Mouse (Mus musculus): ENCODE measurements around the gene Mdga1.

Mdga1 gene

DNA sequence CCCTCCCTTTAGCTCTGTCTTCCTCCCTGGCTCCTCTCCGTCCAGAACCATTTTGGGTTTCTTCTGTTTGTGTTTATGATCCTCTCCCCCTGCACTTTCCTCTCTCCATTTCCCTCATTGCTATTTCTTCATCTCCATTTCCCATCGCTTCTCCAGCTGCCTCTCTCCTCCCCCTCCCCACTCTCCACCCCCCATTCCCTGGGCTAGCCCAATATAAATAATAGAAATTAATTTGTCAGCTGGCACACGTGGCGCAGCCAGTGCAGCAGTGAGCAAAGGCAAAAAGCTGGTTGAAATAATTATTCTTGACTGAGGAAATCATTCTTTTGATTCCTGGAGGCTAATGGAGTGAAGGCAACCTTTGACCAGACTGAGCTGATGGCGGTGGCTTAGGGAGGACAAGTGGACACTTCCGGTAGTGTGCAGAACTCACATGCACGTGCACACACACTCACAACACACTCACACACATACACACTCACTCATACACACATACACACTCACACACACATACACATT, at the start of gene Mdga1:
TSS of gene Mdga1 (minus strand) at position 51 of the 519 bp plus-strand sequence.
- DNase-seq = no peak

GRCm38 (mm10) chr17:30018927-30019610, 49.2 kb upstream of the Mdga1 start:
- DNase-seq = no peak

GRCm38 (mm10) chr17:30014660-30015059, 44.8 kb upstream of the Mdga1 start:
- DNase-seq = peak in 1 of 2 experiments; percentile 27

DNA sequence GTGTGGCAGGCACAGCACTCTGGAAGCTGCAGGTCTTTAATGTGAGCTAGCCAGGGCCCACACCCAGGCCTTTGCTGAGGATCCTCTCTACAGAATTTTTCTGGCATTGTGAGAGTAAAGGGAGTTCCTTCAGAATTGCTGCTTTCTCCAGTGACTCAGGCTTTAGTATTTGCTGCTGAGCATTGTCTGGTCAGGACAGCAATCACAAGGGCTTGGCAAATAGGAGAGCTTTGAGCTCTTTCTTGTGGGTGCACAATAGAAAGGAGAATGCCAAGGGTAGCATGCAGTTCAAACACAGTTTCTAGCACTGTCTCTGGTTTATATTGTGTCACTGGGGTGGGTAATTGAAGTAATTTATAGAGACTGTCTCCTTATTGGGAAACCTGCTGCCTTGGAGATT, 38.5 kb upstream of the Mdga1 start:
- no peak for DNase-seq

- no peak for DNase-seq
Measured at GRCm38 (mm10) chr17:30007883-30008282, 38.0 kb upstream of the Mdga1 start.

DNA sequence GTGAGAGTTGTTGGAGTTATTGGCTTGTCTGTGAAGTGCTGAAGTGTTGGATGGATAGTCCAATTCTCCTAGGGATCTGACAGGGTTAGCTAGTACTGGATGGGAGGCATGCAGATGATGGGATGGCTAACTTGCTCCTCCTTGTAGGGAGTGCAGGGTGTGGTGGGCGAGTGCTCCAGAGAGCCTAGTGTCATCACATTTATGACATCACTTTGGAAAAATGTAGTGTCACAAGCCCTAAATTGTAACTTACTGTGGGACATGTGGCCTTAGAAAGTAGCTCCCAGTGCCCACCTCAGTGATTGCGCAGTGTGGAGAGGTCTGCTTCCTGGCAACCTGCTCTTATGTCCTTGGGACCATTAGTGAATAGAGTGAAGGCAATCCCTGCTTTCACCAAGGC, 37.0 kb upstream of the Mdga1 start:
- DNase-seq = no peak

- DNase-seq = peak; percentile 48 to 52
Measured at GRCm38 (mm10) chr17:30005451-30005941, 35.6 kb upstream of the Mdga1 start.

- no peak for DNase-seq
Measured at GRCm38 (mm10) chr17:30005103-30005443, 35.2 kb upstream of the Mdga1 start.

GRCm38 (mm10) chr17:30004203-30005102, 34.6 kb upstream of the Mdga1 start, which contains the start of gene Zfand3:
Gene Zfand3, plus strand, starts transcription at chr17:30004733.
- peak; percentile 87 to 88 for DNase-seq

DNA sequence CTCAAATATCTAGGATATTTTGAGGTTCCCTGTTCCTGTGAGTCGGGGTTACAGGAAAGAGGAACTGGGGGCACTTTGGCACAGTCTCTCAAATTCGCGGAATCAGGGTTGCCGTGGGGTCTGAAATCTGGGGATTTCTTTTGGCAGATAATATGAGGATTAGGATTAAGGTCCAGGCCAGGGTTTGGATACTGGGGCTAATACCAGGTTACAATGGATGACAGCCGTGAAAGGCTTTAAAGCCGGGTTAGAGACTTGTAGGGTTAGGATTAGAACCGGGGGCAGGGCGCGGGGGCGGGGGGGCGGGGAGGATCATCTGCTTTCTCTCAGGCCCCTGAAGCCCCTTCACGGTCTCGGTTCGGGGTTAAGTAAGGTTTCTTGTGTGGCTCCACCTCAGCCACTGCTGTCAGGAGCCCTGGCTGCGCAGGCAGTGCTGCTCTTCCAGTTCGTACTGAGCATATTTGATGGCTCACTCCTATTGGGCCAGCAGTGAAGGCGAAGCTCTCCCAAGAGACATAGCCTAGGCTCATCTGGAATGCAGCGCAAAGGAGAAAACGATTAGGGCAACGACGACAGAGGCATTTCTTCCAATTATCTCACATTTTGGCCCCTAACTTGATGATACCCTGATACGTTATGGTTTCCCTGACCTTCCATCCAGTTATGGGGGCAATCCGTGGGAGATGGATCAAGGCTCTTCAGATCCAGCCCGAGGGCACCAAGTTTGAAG, 28.8 kb upstream of the Mdga1 start:
- DNase-seq = no peak

- DNase-seq = no peak
Measured at GRCm38 (mm10) chr17:29997726-29998125, 27.8 kb upstream of the Mdga1 start.

- no peak for DNase-seq
Measured at GRCm38 (mm10) chr17:29995986-29996385, 26.1 kb upstream of the Mdga1 start.

DNA sequence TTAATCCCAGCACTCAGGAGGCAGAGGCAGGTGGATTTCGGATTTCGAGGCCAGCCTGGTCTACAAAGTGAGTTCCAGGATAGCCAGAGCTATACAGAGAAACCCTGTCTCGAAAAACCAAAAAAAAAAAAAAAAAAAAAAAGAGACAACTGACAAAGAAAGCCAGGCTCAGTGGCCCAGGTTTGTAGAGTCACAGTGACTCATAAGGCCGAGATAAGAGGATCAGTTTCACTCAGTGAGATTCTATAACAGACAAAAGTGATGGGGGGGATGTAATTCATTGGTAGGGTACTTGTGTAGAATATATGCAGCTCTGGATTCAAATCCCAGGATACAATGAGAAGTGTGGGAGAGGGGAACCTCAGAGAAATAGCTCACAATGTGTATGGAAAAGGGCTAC, 24.6 kb upstream of the Mdga1 start:
- DNase-seq = no peak

- DNase-seq = no peak
Measured at GRCm38 (mm10) chr17:29994011-29994410, 24.1 kb upstream of the Mdga1 start.

GRCm38 (mm10) chr17:29993488-29993887, 23.6 kb upstream of the Mdga1 start:
- DNase-seq = no peak

DNA sequence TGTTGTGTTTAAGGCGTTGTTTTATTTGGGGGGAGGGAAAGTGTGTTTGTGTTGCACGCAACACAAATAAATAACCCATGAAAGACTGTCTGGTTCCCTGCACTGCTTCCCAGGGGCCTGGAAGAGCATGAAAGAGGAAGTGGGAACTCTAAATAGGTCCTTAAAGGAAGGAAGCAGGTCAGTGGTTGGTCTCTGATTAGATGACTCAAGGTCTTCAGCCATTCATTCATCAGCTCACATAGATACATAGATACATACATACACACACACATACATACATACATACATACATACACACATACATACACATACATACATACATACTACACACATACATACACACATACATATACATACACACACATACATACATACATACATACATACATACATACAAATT, 21.0 kb upstream of the Mdga1 start:
- DNase-seq = no peak

DNA sequence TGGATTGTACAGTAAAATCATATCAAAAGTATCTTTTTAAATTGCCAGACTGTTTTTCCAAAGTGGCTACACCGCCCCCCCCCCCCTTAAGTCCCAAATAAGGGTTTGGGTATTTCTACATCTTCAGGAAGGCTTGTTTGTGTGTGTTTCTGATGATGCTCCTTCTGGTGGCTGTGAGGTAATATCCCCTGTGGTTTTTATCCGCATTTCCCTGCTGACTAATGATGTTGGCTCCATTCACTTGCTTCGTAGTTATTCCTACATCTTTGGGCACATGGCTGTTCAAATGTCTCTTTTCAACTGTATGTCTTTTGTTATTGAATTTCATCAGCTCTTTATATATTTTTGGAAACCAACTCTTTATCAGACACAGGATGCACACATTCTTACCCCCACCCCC, 20.2 kb upstream of the Mdga1 start:
- no peak for DNase-seq

DNA sequence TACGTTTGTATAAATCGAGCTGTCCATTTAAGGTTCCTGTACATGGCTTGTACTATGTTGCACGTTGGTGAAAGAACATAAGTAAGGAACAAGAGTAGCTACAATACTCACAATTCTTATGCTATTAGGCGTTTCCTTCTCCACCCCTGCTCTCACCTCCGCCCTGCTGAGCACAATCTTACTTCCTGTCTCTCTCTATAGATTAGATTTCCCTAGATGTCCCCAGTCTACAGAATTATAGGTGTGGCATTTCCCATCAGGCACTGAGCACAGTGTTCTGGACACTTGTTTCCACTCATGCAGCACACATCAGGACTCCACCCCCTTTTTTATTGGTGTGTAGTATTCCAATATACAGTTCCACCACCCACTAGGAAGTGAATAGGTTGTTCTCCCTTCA, 19.8 kb upstream of the Mdga1 start:
- DNase-seq = no peak

- no peak for DNase-seq
Measured at GRCm38 (mm10) chr17:29988141-29988540, 18.3 kb upstream of the Mdga1 start.

DNA sequence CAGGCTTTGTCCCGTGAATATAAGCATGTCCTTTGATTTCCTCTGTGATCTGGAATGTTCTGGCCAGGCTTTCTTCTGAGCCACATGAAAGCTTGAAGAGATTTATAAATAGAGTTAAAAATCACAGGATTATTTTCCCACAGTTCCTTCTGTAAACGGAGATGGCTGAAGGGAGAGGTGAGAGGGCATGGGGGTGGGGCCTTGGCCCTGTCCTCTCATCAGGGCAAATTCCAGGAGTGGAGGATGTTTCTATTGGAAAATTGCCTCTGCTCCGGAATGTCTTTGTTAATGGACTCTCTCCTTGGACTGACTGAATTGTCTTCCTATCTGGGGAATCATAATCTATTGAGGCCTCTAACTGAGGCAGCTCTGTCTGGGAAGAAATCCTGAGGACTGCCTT, 15.6 kb upstream of the Mdga1 start:
- no peak for DNase-seq

- no peak for DNase-seq
Measured at GRCm38 (mm10) chr17:29984931-29985330, 15.0 kb upstream of the Mdga1 start.

DNA sequence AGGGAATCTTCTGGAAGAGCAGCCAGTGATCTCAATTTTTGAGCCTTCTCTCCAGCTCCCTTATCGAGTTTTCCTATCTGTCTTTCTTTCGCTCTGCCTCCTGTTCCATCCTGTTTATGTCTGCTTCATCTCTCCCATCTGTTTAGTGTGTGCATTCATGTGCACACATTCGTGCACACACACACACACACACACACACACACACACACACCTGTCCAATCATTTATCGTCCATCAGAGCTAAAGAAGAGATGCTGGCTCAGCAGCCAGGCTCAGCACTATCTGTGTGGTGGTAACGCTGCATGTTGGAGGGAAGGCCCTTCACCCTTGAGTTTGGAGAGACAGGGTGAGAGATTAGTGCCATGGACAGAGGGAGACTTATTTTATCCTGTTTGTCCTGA, 13.3 kb upstream of the Mdga1 start:
- DNase-seq = no peak

DNA sequence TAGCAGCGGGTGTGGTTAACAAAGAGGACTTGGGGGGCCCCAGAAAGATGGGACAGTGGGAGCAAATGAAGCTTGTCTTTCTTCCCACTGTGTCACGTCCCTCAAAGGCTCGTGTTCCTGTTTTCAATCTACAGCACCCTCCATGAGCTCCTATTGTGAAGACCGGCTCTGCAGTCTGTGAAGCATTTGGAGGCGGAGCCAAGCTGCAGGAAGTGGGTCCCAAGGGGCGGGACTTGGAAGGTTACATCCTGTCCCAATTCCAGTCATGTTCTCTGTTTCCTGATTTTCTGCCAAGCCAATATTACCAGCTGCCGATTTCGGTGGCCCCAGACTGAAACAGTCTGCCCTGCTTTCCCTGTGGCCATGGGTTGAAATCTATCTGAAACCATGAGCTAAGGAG, 11.7 kb upstream of the Mdga1 start:
- no peak for DNase-seq
